Mouse (Mus musculus) kidney, postnatal 10 days (tissue): ENCODE measurements at regions not wholly inside any gene's neighbourhood (a gene's known extent, or its start where the extent isn't known, plus 50 kb on each side); places are given as distances from the start of the nearest gene placed in this dataset.

ENCODE experiments used
- DNase-seq: peaks from one replicate; pipeline ENCODE4 v3.0.0; 2021; ENCODE audit warnings: mixed read lengths

DNA sequence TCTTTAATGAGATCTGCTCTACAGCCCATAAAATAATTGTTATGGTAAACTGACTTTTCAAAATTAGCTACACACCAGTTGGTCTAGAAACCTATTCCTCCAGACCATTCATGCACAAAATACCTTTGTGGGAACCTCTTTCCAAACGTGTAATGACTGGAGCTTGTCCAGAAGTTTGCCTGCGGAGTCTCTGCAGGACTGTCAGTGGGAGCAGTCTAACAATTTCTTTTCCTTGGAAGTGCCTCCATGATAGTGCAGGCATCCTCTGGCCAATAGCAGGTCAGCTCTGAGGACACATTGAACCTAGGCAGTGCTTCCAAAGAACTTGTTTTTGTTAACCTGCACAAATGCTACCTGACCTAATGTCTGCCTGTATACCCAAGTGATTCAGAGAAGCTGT lies 932.3 kb downstream of the Pcdh9 start:
- no peak for DNase-seq

DNA sequence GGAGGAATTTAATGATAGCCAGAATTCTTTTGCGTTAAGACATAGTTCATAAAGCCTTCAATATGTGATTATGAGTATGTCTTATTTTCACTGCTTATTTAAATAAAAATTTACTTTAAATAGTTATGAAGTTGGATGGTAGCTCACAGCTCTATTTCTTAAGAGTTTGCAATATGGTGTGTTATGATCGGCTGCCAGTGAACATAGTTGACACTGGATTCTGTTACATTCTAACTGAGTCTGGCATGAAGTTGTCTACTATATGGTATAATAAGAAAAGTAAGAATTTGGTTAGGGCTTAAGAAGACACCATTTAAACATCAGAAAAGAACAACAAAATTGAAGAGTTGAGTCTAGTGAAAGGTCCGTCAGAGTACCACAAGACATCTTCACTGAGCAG lies 935.0 kb downstream of the Pcdh9 start:
- DNase-seq, result no peak

DNA sequence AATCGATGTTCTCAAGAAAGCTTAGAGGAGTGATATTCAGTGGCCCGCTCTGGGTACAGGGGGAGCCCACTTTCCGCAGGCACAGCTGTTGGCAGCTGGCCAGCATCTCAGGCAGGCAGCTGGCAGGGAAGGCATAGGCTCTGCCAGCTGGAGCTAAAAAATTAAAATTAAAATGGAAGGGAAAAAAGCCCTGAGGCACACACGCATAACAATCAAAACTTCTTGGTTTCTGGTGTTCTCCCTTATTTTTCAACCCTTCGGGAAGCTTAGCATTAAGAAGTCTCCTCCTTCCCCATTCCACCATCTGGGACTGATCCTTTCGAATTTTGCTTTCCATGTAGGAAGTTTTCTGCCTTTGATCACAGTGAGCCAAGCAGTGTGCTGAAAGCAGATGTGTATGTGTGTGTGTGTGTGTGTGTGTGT lies 982.8 kb downstream of the Pcdh9 start:
- DNase-seq, result peak; percentile 7

DNA sequence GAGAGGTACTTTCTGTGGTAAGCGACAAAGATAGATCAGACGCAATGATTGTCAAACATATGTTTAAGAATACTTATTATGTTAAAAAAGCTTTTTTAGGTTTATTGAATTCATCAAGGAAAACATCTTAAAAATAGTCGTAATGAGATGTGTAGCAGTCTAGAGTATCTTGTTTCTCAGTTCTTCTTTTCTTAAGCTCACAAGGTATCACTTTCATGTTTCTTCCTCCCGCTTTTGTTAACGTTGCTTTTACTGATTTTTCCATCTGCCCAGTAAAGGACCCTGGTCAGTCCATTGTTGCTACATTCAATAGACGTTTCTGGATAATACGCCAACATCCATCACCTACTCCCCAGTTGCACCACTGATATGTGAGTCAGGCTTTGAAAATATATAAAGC lies 1015.9 kb downstream of the Pcdh9 start:
- DNase-seq, result no peak

DNA sequence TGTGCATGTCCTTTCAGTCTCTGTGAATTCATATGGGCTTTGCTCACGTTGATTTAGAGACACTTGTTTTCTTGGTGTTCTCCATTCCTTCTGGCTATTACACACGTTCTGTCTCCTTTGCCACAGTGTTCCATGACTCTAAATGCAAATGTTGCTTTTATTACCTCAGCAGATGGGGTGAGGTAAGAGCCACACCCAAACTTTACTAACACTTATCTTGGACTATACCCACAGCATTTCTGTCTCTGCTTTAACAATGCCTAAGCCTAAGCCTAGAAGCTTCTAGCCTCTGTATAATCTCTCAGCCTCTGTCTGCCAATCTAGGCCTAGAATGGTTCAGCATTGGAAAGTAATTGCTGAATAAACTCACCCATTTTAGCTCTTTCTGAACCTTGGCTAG lies 1024.0 kb downstream of the Pcdh9 start:
- no peak for DNase-seq

DNA sequence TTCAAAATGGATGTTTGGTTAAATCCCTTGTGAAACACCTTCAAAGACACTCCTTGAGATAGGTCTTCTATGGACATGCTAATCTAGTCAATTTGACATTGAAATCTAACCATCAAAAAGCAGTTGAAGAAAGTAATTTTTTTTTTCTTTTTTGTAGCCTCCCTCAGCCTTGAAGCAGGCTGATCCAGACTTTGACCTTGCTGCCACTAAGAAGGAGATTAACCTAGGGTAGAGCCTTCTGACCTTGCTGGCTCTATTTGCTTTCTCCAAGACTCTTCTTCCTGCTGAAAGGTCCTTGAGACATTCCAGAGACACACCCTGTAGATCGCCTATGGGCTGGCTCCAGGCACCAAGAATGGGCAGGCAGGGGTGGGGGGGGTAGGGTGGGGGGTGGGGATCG lies 1027.5 kb downstream of the Pcdh9 start:
- DNase-seq, result no peak

DNA sequence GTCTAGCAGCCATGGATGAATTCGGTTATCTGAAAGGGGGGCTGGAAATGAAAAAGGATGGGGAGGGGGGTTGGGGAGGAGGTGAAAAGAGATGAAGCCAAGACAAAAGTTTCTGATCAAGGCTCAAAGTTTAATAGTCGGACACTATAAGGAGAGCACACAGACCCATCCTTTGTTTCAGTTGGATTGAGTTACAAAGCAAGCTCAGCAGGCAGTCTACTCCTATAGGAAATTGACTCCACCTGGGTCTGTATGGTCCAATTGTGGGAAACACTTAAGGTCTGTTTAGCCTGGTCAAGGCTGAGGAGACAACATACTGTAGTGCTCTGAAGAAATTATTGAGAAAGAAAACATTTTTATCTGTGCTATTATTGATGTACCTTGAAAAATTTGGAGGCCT lies 1029.8 kb downstream of the Pcdh9 start:
- DNase-seq, result no peak

DNA sequence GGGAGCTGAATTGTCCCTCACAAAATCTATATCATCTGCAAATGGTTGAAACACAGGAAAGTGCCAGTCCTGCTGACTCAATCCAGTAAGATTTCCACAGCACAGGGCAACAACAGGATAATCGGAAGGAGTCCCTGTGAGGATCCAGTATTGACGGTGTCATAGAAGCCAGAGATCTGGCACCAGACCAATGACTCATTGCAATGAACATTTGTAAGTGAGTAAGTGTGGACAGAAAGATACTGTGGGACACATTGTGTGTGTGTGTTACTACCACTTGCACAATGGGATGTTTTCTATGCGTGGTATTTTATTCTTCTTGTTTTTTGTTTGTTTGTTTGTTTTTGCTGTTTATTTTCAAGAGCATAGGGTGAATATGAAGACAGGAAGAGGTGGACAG lies 1056.8 kb downstream of the Pcdh9 start:
- no peak for DNase-seq

DNA sequence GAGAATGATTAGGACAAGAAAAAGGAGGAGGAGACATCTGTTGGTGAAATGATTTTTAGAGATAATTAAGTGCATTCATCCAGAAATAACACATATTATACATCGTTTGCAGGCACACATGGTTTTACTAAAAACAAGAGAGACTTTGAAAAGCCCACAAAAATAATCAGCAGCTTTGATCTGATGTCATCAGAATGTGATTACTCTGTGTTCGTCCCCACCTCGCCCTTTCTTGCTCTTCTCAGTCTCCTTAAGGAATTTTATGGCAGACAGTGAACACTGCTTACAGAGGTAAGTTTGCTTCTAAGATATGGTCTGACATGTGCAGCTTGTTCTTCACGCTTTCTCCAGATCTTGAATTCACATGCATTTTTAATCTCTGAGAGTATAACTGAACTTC lies 1061.3 kb downstream of the Pcdh9 start:
- no peak for DNase-seq

DNA sequence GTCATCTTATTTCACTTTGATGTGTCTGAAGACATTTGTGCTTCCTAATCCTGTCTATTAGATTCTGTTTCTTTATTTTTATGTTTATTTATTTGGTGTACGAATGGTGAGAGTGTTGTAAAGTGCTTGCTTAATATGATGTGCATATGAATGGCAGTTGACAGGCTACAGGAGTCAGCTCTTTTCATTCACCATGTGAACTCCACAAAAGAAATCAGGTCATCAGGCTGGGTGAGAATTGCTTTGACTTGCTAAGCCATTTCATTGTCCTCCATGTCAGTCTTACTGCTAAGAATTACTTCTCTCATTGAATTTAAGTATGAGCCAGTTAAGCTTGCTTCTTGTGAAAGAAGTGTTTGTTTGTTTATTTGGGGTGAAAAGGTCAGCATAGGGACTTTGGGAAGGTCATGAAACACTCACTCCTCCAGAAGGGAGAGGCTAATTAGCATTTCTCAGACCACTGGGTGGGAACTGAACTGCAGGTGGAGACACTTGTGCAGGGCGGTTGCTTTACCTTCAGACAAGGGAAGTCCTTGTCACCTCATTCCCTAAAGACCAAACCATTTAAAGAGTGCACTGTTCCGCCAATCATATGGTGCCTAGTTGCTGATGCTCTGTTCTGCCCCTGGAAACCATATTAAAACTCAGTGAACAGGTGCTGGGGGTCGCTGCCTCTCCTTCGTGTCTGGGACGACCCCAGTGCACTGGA lies 1063.7 kb downstream of the Pcdh9 start:
- DNase-seq, result no peak

DNA sequence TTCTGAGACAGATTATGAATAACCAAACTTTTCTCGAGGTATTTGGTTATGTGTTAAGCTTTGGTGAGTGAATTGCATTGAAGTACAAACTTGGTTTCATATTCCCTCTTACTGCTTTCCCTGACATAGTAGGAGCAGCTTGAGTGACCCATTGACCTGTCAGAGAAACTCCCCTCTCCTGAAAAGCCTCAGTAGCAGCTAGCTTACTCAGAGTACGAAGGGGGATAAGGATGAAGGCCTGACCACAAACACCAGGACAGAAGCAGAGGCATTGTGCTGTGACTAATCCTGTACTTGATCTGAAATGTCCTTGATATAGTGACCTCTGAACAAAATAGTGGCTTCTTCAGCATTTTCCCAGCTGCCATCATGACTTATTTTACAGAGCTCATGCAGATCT lies 1070.4 kb downstream of the Pcdh9 start:
- no peak for DNase-seq
